Mouse (Mus musculus) neutrophil, adult 65 days (primary cell): ENCODE data around the gene Trmt5. TPM values are rescaled to one million over a fixed set of nuclear protein-coding genes. Genes with fewer than 3 reads are reported as not detected.

Experiments
- total RNA-seq: library from RNA; stranded (reverse); gene quantifications from 2 replicates; pipeline ENCODE4 v1.2.4, GENCODE M21; 2023

Gene Trmt5
- total RNA-seq = 4.8 and 7.2 TPM in 2 replicates

GRCm38 (mm10) chr12:73286287-73287092, at the start of gene Trmt5, which contains the start of gene Slc38a6:
TSS of gene Trmt5 (minus strand) at chr12:73286710.
TSS of gene Slc38a6 (plus strand) at chr12:73286779.

Other genes with a start within 250 kb of the Trmt5 start
- not detected in 2 replicates for gene Six1, start 232.8 kb downstream of the Trmt5 start, total RNA-seq
- gene Six4, start 173.3 kb downstream of the Trmt5 start, total RNA-seq = 0.09 TPM in 1 of 2 replicates, not detected in the other
- gene Mnat1, start 163.0 kb downstream of the Trmt5 start, total RNA-seq = 5.6 and 7.4 TPM in 2 replicates
- 8.4 and 19.3 TPM in 2 replicates for gene Slc38a6, start 69 bp upstream of the Trmt5 start, total RNA-seq